Mouse (Mus musculus) midbrain, embryonic 16.5 days (tissue): ENCODE data around the gene Pinlyp. TPM values are rescaled to one million over a fixed set of nuclear protein-coding genes. Genes with fewer than 3 reads are reported as not detected.

Experiments used
- ATAC-seq: fragments of 200-750 bp; cut with Nextera tagmentation; 2 replicates; pipeline ENCODE4 v1.8.0; 2017; ENCODE audit warnings: moderate TSS enrichment
- H3K27ac ChIP-seq: fragments of 300-500 bp; sonication (generic); 2 replicates; pipeline ENCODE4 v1.5.1; 2014; ENCODE audit warnings: mild to moderate bottlenecking, low read length, mixed read lengths
- H3K27me3 ChIP-seq: fragments of 300-500 bp; sonication (generic); 2 replicates; pipeline ENCODE4 v1.6.1; 2014; ENCODE audit warnings: low read depth, low read length, mixed read lengths; ENCODE audit not compliant: control insufficient read depth, insufficient read depth
- H3K36me3 ChIP-seq: fragments of 300-500 bp; sonication (generic); 2 replicates; pipeline ENCODE4 v1.6.1; 2014; ENCODE audit warnings: mild to moderate bottlenecking, low read length, moderate library complexity, mixed read lengths; ENCODE audit not compliant: control insufficient read depth, insufficient read depth
- H3K4me1 ChIP-seq: fragments of 300-500 bp; sonication (generic); 2 replicates; pipeline ENCODE4 v1.6.1; 2014; ENCODE audit warnings: mild to moderate bottlenecking, low read length, mixed read lengths; ENCODE audit not compliant: control insufficient read depth, insufficient read depth
- H3K4me2 ChIP-seq: fragments of 300-500 bp; sonication (generic); 2 replicates; pipeline ENCODE4 v1.6.1; 2014; ENCODE audit warnings: mild to moderate bottlenecking, low read length, mixed read lengths
- H3K4me3 ChIP-seq: fragments of 300-500 bp; sonication (generic); 2 replicates; pipeline ENCODE4 v1.5.1; 2014; ENCODE audit warnings: low read depth, mild to moderate bottlenecking, low read length, moderate library complexity, mixed read lengths
- H3K9ac ChIP-seq: fragments of 300-500 bp; sonication (generic); 2 replicates; pipeline ENCODE4 v1.6.1; 2014; ENCODE audit warnings: low read depth, low read length, mixed read lengths
- H3K9me3 ChIP-seq: fragments of 300-500 bp; sonication (generic); replicated peaks from 2 replicates; pipeline ENCODE4 v1.6.1; 2014; ENCODE audit warnings: mild to moderate bottlenecking, low read length, mixed read lengths; ENCODE audit not compliant: control insufficient read depth, poor library complexity, severe bottlenecking
- WGBS: fragments of 180-500 bp; shearing (Covaris S2); extraction: QIAGEN DNeasy Blood & Tissue Kit; methylation state at CpG from one replicate; pipeline ENCODE4 v1.1.7; 2014; 5-methylcytosine and 5-hydroxymethylcytosine counted together
- polyA plus RNA-seq: library from polyadenylated mRNA; unstranded; fragments of >200 nt; fragmentation: Nextera tagmentation; extraction: Ambion mirVana; gene quantifications from 2 replicates; pipeline ENCODE4 v1.2.1, GENCODE M21; 2015

Gene Pinlyp
- polyA plus RNA-seq, 1 experiment from 2014 or later: not detected

DNA sequence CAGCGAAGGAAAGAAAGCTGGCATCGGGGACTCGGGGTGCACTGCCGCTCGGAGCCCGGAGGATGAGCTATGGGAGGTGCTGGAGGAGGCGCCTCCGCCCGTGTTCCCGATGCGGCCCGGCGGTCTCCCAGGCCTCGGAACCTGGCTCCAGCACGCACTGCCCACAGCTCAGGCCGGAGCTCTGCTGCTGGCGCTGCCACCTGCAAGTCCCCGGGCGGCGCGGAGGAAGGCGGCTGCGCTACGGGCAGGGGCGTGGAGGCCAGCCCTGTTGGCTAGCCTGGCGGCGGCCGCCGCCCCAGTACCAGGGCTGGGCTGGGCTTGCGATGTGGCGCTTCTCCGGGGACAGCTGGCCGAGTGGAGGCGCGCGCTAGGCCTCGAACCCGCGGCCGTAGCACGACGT, 12.1 kb downstream of the Pinlyp start:
- Histone ChIP-seq H3K4me1 (peaks cover 33% of the 10 kb centered on the region), H3K9me3 (no peaks in the 10 kb centered on the region), H3K9ac (peak overlapping the region; percentile 26; the same call in 1 of the 2 replicates), H3K27ac (no peak overlapping the region), H3K4me3 (no peak overlapping the region), H3K4me2 (peak overlapping the region; percentile 25), H3K27me3 (no peaks in the 10 kb centered on the region), H3K36me3 (peaks cover 27% of the 10 kb centered on the region)
- no peak for ATAC-seq
- WGBS: 25% methylated on average over 42 of the region's 42 CpGs

DNA sequence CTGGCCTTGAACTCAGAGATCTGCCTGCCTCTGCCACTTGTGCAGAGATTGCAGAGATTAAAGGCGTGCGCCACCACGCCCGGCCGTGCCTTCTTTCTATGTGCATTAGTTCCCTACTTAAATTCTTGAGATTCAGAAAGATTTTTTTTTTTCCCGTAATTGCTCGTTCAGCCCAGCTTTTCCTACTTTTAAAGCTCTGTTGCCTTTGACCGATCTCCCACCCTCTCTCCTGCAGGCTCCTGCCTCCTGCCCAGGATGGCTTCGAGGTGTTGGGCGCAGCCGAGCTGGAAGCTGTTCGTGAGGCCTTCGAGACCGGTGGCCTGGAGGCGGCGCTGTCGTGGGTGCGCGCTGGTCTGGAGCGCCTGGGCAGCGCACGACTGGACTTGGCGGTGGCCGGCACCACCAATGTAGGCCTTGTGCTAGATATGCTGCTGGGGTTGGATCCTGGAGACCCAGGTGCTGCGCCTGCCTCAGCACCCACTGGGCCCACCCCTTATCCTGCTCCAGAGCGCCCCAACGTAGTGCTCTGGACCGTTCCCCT, 12.8 kb downstream of the Pinlyp start:
- no peak overlapping the region for H3K9ac ChIP-seq
- H3K27ac ChIP-seq: no peak overlapping the region
- H3K36me3 ChIP-seq: peaks cover 27% of the 10 kb centered on the region
- H3K4me1 ChIP-seq: peaks cover 33% of the 10 kb centered on the region
- H3K27me3 ChIP-seq: no peaks in the 10 kb centered on the region
- H3K9me3 ChIP-seq: no peaks in the 10 kb centered on the region
- no peak overlapping the region for H3K4me3 ChIP-seq
- no peak for ATAC-seq
- H3K4me2 ChIP-seq: no peak overlapping the region
- WGBS: 62% methylated on average over 28 of the region's 28 CpGs

DNA sequence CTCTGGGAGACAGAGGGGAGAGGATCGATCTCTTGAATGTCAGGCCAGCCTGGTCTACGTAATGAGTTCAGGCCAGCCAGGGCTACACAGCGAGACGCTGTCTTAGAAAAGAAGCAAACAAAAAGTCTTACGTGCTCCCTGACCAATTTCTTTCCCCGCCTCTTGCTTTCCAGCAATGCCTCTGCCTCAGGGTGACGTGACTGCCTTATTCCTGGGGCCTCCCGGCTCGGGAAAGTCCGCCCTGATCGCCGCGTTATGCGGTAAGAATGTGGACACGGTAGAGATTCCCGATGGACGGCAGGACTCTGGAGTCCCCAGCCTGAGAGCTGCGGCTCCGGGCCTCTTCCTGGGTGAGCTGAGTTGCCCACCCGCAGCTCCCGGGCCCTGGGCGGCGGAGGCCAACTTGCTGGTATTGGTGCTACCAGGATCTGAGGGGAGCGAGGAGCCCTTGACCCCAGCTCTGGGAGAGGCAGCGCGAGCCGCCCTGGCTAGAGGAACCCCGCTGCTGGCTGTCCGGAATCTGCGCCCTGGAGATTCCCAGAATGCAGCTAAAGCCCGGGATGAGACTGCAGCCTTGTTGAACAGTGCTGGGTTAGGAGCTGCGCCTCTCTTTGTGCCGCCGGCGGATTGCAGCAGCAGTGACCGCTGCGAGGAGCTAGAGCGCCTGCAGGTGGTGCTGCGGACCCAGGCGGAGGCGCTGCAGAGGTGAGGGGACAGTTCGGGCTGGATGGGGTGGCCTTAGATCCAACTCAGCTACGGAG, 14.5 kb downstream of the Pinlyp start:
- Histone ChIP-seq H3K36me3 (peaks cover 25% of the 10 kb centered on the region), H3K27ac (peak overlapping the region; percentile 81), H3K27me3 (no peaks in the 10 kb centered on the region), H3K4me2 (peak overlapping the region; percentile 91), H3K4me1 (peaks cover 33% of the 10 kb centered on the region), H3K9ac (peak overlapping the region; percentile 93), H3K9me3 (no peaks in the 10 kb centered on the region), H3K4me3 (peak overlapping the region; percentile 55)
- peak; percentile 41 for ATAC-seq
- WGBS: under 1% methylated on average over 43 of the region's 43 CpGs

DNA sequence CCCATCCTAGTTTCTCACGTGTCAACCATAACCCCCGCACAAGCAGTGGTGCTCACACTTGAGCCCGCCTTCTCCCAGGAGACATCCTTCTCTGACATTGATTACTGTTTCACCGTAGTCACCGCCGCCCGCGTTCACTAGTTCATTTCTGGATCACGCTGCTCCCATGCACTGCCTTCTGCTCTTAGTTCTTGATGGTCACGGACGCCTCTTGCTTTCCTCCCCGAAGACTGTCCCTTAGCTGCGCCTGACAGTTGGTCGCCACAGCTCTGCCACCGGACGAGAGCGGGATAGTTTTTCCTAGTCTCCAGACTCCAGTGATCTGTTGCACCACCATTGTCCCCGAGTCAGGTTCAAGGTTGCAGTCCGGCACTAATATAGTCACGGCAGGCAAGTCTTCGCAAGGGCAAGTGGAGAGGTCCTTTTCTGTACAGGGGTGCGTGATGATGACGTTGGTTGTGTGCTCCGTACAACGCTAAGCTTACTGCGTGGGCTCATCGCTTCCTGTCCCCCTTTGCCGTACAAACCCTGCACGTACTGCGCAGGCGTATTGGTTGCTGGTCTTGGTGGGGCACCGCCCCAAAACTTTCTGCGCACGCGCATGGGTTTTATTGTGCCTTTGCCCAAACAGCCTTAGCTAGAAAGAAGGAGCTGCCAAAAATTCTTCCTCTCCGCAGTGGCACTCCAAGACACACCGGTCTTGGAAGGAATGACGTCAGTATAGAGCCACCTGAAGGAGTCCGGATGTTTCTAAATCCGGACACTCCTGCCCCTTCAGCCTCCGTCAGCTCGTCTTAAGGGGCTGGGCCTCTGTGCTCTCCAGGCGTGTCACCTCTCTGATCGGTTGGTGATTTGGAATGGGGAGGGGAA, 15.6 kb downstream of the Pinlyp start, which contains the start of gene Irgq:
Irgq (plus strand) TSS at position 628 of the 870 bp plus-strand sequence.
- Histone ChIP-seq H3K9ac (peak within 1 kb of the TSS; percentile 93), H3K27me3 (no peaks in the 10 kb centered on the region), H3K9me3 (no peaks in the 10 kb centered on the region), H3K36me3 (peaks cover 16% of the 10 kb centered on the region), H3K4me3 (peak within 1 kb of the TSS; percentile 55), H3K4me2 (peak within 1 kb of the TSS; percentile 91), H3K4me1 (peaks cover 33% of the 10 kb centered on the region), H3K27ac (peak within 1 kb of the TSS; percentile 88)
- WGBS: under 1% methylated on average over 44 of the region's 44 CpGs
- ATAC-seq: peak; percentile 95

DNA sequence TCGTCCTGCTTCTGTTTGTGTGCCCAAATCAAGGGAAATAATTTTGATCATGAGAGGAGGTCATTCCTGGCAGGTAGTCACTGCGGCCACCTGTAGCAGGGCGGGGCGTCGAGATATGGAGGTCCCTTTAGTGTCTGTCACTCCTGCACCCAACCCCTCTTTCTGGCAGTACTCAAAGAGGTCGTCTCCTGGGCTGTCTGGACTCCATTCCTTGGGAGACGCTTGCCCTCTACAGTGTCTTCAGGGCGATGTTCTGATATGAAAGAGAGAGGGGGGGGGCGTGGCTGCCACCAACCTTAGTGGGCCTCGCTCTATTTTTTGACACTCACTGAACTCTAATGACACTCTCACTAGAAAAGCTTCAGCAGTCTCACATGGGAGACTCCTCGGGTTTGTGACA, 16.3 kb downstream of the Pinlyp start:
- peak overlapping the region; percentile 55 for H3K4me3 ChIP-seq
- no peaks in the 10 kb centered on the region for H3K27me3 ChIP-seq
- WGBS: 68% methylated on average over 11 of the region's 11 CpGs
- H3K36me3 ChIP-seq: peaks cover 10% of the 10 kb centered on the region
- H3K27ac ChIP-seq: peak overlapping the region; percentile 88
- no peaks in the 10 kb centered on the region for H3K9me3 ChIP-seq
- H3K9ac ChIP-seq: peak overlapping the region; percentile 73
- H3K4me2 ChIP-seq: peak overlapping the region; percentile 69
- H3K4me1 ChIP-seq: peaks cover 32% of the 10 kb centered on the region
- peak; percentile 12 for ATAC-seq

DNA sequence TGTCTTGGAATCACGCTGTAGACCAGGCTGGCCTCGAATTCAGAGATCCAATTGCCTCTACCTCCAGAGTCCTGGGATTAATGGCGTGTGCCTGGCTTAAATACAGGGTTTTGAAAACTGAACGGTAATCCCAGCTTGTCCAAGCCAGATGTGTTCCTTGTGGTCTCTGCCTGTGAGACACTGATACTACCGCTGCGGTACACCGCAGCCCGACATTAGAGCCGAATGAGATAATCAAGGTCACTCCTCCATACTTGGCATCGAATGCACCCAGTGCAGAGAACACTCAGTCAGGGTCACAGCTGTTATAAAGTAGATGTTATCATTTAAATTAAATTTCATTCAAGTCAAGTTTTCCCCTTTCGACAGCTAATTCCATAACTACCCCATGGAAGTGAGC, 17.1 kb downstream of the Pinlyp start:
- Histone ChIP-seq H3K4me2 (no peak overlapping the region), H3K9me3 (no peaks in the 10 kb centered on the region), H3K4me1 (peaks cover 25% of the 10 kb centered on the region), H3K27me3 (no peaks in the 10 kb centered on the region), H3K9ac (no peak overlapping the region), H3K4me3 (no peak overlapping the region), H3K36me3 (peaks cover 7% of the 10 kb centered on the region), H3K27ac (no peak overlapping the region)
- no peak for ATAC-seq
- 89% methylated on average over 11 of the region's 11 CpGs for WGBS

DNA sequence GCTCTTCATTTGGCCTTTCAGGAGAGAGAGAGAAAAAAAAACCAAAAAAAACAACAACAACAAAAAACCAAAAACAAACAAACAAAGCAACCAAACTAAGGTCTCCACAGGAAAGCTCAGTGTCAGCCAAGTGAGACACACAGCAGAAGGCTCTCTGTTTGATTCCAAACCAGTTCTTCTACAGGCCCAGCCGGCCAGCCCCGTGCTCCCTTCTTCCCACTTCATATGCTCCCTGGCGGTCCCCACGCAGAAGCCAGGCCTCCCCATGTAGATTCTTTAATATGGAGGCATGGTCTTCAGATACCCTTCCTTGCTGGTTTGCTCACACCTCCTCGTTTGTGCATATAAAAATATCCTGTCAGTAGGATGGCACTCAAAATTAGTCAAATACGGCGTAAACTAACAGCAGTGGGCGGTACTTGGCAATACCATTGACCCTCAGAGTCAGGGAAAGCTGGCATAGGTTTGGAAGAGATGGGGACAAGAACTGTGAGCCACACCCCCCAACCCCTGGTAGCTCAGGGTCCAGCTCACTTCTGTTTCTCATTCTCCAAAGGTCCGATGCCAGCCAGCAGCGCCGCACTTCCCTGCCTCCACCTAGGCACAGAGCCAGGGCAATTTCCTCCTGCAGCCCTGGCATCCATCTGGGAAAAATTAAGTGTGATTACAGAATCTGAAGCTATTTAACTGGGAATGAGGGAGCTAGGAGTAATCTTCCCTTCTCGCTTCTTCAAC, 20.1 kb downstream of the Pinlyp start:
- Histone ChIP-seq H3K27ac (no peak overlapping the region), H3K9ac (no peak overlapping the region)
- 84% methylated on average over 12 of the region's 12 CpGs for WGBS

DNA sequence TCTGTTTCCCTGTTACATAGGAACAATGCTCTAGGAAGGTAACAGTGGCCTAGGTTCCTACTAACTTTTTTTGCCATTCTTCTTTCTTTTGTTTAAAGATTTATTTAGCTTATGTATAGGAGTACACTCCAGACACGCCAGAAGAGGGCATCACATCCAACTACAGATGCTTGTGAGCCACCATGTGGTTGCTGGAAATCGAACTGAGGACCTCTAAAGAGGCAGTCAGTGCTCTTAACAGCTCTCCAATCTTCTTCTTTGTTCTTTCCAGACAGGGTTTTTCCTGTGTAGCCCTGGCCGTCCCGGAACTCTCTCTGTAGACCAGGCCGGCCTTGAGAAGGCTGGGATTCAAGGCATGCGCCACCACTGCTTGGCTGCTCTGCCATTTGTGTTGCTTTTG, 20.9 kb downstream of the Pinlyp start:
- WGBS: 82% methylated on average over 6 of the region's 6 CpGs
- Histone ChIP-seq H3K9me3 (no peaks in the 10 kb centered on the region), H3K9ac (no peak overlapping the region), H3K27me3 (no peaks in the 10 kb centered on the region), H3K36me3 (no peaks in the 10 kb centered on the region; the same call in 1 of the 2 replicates), H3K27ac (no peak overlapping the region), H3K4me2 (no peak overlapping the region), H3K4me1 (peaks cover 6% of the 10 kb centered on the region), H3K4me3 (no peak overlapping the region)
- no peak for ATAC-seq

More for the DNA sequence above, 20.1 kb downstream of the Pinlyp start:
- Histone ChIP-seq H3K4me1 (peaks cover 6% of the 10 kb centered on the region), H3K4me2 (no peak overlapping the region), H3K27me3 (no peaks in the 10 kb centered on the region), H3K36me3 (no peaks in the 10 kb centered on the region), H3K4me3 (no peak overlapping the region), H3K9me3 (no peaks in the 10 kb centered on the region)
- no peak for ATAC-seq
